ENCODE assay signal across 21 mouse cellular contexts in genomic region chr8:22036137-22036536, GRCm38 (mm10). TPM values are rescaled to one million over a fixed set of nuclear protein-coding genes. Genes with fewer than 3 reads are reported as not detected.
"Had no signal": no experiment of that assay in that cellular context is flagged by ENCODE, and none has a peak within 500 bp of the region (broad histone marks: within the 10 kb centered on the region; RNA-seq: fewer than 3 reads in every experiment).

No protein-coding gene starts in this region.

- H3K4me2 ChIP-seq: limb, embryonic 12.5 days; limb, embryonic 15.5 days; lung, embryonic 15.5 days; midbrain, embryonic 11.5 days; neural tube, embryonic 13.5 days; stomach, embryonic 15.5 days had no signal

- H3K9ac ChIP-seq: limb, embryonic 12.5 days; limb, embryonic 15.5 days; liver, embryonic 14.5 days; lung, embryonic 15.5 days; neural tube, embryonic 13.5 days; stomach, embryonic 15.5 days had no signal

- DNase-seq: kidney, adult 9 months; kidney, postnatal 14 days; kidney, postnatal 4 days; left cerebral cortex, postnatal 4 days; lung, adult 18-20 months; lung, postnatal 14 days; lung, postnatal 4 days; midbrain, embryonic 14.5 days; retina, postnatal 1 day; right cerebral cortex, postnatal 25 days; spleen, adult 18-20 months; thymus, postnatal 25 days had no signal

- H3K9me3 ChIP-seq: limb, embryonic 12.5 days; limb, embryonic 15.5 days; lung, embryonic 15.5 days; neural tube, embryonic 13.5 days; stomach, embryonic 15.5 days had no signal

- H3K4me3 ChIP-seq: limb, embryonic 12.5 days; limb, embryonic 15.5 days; lung, embryonic 15.5 days; myocyte; neural tube, embryonic 13.5 days; stomach, embryonic 15.5 days had no signal

- H3K27ac ChIP-seq: limb, embryonic 12.5 days; limb, embryonic 15.5 days; liver, embryonic 14.5 days; lung, embryonic 15.5 days; neural tube, embryonic 13.5 days; stomach, embryonic 15.5 days had no signal

- H3K27me3 ChIP-seq: neural tube, embryonic 13.5 days; stomach, embryonic 15.5 days had no signal

- H3K4me1 ChIP-seq: limb, embryonic 12.5 days; limb, embryonic 15.5 days; lung, embryonic 15.5 days; stomach, embryonic 15.5 days had no signal

- H3K36me3 ChIP-seq: limb, embryonic 12.5 days; limb, embryonic 15.5 days; lung, embryonic 15.5 days; neural tube, embryonic 13.5 days; stomach, embryonic 15.5 days had no signal

RNA-seq across cellular contexts. Expression of gene Atp7b, which starts 24.0 kb away (rescaled TPM):
- total RNA-seq: neutrophil, adult 5-6 weeks had no signal
